Mouse (Mus musculus) heart, adult 8-10 months (tissue): Measurements from ENCODE around the gene Adam22. TPM values are rescaled to one million over a fixed set of nuclear protein-coding genes. Genes with fewer than 3 reads are reported as not detected.

Experiments used
- DNase-seq: peaks from one replicate; pipeline ENCODE4 v3.0.0; 2022; ENCODE audit warnings: low spot score
- total RNA-seq, 4 experiments: library from RNA; stranded (reverse); gene quantifications; 2 replicates each; pipeline ENCODE4 v1.2.4; 2022

Gene Adam22
- total RNA-seq, result 1 to 10 TPM; 4.5 to 6.1 (median 5.3) TPM

GRCm38 (mm10) chr5:8367614-8368327 is at the start of gene Adam22:
Adam22 (minus strand) TSS chr5:8368160.
- peak; percentile 68 for DNase-seq

- no peak for DNase-seq
Measured at GRCm38 (mm10) chr5:8417443-8417842, 49.5 kb upstream of the Adam22 start.

- DNase-seq, result no peak
Measured at GRCm38 (mm10) chr5:8416683-8417413, 48.9 kb upstream of the Adam22 start.

- no peak for DNase-seq
Measured at GRCm38 (mm10) chr5:8408746-8409145, 40.8 kb upstream of the Adam22 start.

GRCm38 (mm10) chr5:8397587-8398249 is 29.8 kb upstream of the Adam22 start:
- DNase-seq, result no peak

GRCm38 (mm10) chr5:8393891-8394583 is 26.1 kb upstream of the Adam22 start:
- no peak for DNase-seq

- DNase-seq, result no peak
Measured at GRCm38 (mm10) chr5:8374297-8374906, 6.4 kb upstream of the Adam22 start.

- DNase-seq, result no peak
Measured at GRCm38 (mm10) chr5:8373415-8373814, 5.5 kb upstream of the Adam22 start.

GRCm38 (mm10) chr5:8368781-8369180 is 821 bp upstream of the Adam22 start:
- no peak for DNase-seq

GRCm38 (mm10) chr5:8368328-8368692 is 350 bp upstream of the Adam22 start:
- no peak for DNase-seq

- no peak for DNase-seq
Measured at GRCm38 (mm10) chr5:8366771-8367613, 968 bp downstream of the Adam22 start.

- DNase-seq, result no peak
Measured at GRCm38 (mm10) chr5:8362361-8362760, 5.6 kb downstream of the Adam22 start.

GRCm38 (mm10) chr5:8357677-8358076 is 10.3 kb downstream of the Adam22 start:
- DNase-seq, result no peak

GRCm38 (mm10) chr5:8356885-8357651 is 10.9 kb downstream of the Adam22 start:
- DNase-seq, result peak; percentile 32

GRCm38 (mm10) chr5:8356326-8356725 is 11.6 kb downstream of the Adam22 start:
- DNase-seq, result no peak

GRCm38 (mm10) chr5:8349557-8349956 is 18.4 kb downstream of the Adam22 start:
- no peak for DNase-seq

GRCm38 (mm10) chr5:8346329-8346728 is 21.6 kb downstream of the Adam22 start:
- no peak for DNase-seq

- DNase-seq, result no peak
Measured at GRCm38 (mm10) chr5:8343296-8343695, 24.7 kb downstream of the Adam22 start.

- no peak for DNase-seq
Measured at GRCm38 (mm10) chr5:8341676-8342075, 26.3 kb downstream of the Adam22 start.
